Mouse (Mus musculus): ENCODE measurements at regions not wholly inside any gene's neighbourhood (a gene's known extent, or its start where the extent isn't known, plus 50 kb on each side); places are given as distances from the start of the nearest gene placed in this dataset.

- DNase-seq (ENCODE audit: low spot score): no peak
- no peak; the same call in 1 of the 2 replicates for ATAC-seq (ENCODE audit: insufficient number of reproducible peaks, low FRiP score, low TSS enrichment, low read depth)
- no peak overlapping the region for H3K4me2 ChIP-seq (ENCODE audit: low read depth, severe bottlenecking)
- H3K27me3 ChIP-seq (ENCODE audit: control insufficient read depth, insufficient read depth, low read length): no peaks in the 10 kb centered on the region
- no peak overlapping the region for H3K9ac ChIP-seq (ENCODE audit: low read length)
- no peaks in the 10 kb centered on the region for H3K36me3 ChIP-seq (ENCODE audit: control insufficient read depth, insufficient read depth, low read length)
- H3K27ac ChIP-seq (replicated peaks; ENCODE audit: low read depth, low read length): peak overlapping the region; percentile 51; the same call in 1 of the 2 replicates
- H3K9me3 ChIP-seq (ENCODE audit: control insufficient read depth, low read length): no peaks in the 10 kb centered on the region
- peaks cover 5% of the 10 kb centered on the region; the same call in 1 of the 2 replicates for H3K4me1 ChIP-seq (ENCODE audit: control insufficient read depth, insufficient read depth, low read length)
- 41% methylated on average over 15 of the region's 15 CpGs for WGBS
- no peak overlapping the region for H3K4me3 ChIP-seq (ENCODE audit: low read depth, low read length)
These were observed 144.9 kb downstream of the Tbc1d30 start for GRCm38 (mm10) chr10:121206002-121206742.

GRCm38 (mm10) chr10:121206743-121207039, 144.4 kb downstream of the Tbc1d30 start:
- no peak overlapping the region for H3K9ac ChIP-seq (ENCODE audit: low read length)
- WGBS: 89% methylated on average over 3 of the region's 3 CpGs
- H3K27ac ChIP-seq (replicated peaks; ENCODE audit: low read depth, low read length): 0 out of 2 replicates have a peak overlapping the region, but pooled peaks have one; percentile 51
- peaks cover 5% of the 10 kb centered on the region; the same call in 1 of the 2 replicates for H3K4me1 ChIP-seq (ENCODE audit: control insufficient read depth, insufficient read depth, low read length)
- DNase-seq (ENCODE audit: low spot score) (no peak), ATAC-seq (ENCODE audit: insufficient number of reproducible peaks, low FRiP score, low TSS enrichment, low read depth) (no peak)
- no peak overlapping the region for H3K4me2 ChIP-seq (ENCODE audit: low read depth, severe bottlenecking)
- no peak overlapping the region for H3K4me3 ChIP-seq (ENCODE audit: low read depth, low read length)
- no peaks in the 10 kb centered on the region for H3K9me3 ChIP-seq (ENCODE audit: control insufficient read depth, low read length)
- no peaks in the 10 kb centered on the region for H3K27me3 ChIP-seq (ENCODE audit: control insufficient read depth, insufficient read depth, low read length)
- H3K36me3 ChIP-seq (ENCODE audit: control insufficient read depth, insufficient read depth, low read length): no peaks in the 10 kb centered on the region

Data from limb, embryonic 11.5 days (tissue).